Mouse (Mus musculus) C2C12 (cell line): Measurements from ENCODE around the gene Otog. TPM values are rescaled to one million over a fixed set of nuclear protein-coding genes. Genes with fewer than 3 reads are reported as not detected.
A peak's percentile ranks its signal among the peaks of the same experiment; 100 is the strongest.

Experiments
- H3K27me3 ChIP-seq: one replicate; pipeline ENCODE4 v1.6.1; 2011; ENCODE audit not compliant: control insufficient read depth, insufficient read depth, insufficient read length
- H3K36me3 ChIP-seq: one replicate; pipeline ENCODE4 v1.6.1; 2011; ENCODE audit not compliant: control insufficient read depth, insufficient read depth
- H3K4me3 ChIP-seq: one replicate; pipeline ENCODE4 v1.5.1; 2011; ENCODE audit warnings: mild to moderate bottlenecking, control low read depth; ENCODE audit not compliant: poor library complexity, insufficient read depth, severe bottlenecking
- H3K79me2 ChIP-seq: one replicate; pipeline ENCODE4 v1.6.1; 2011; ENCODE audit not compliant: control insufficient read depth, insufficient read depth
- H3K79me3 ChIP-seq: one replicate; pipeline ENCODE4 v1.6.1; 2011; ENCODE audit warnings: low read depth, control low read depth
- H3ac ChIP-seq: one replicate; pipeline ENCODE3; 2011; ENCODE audit warnings: low read depth; ENCODE audit not compliant: control insufficient read depth, insufficient read length
- CEBPB ChIP-seq: IDR thresholded peaks from one replicate; pipeline ENCODE4 v1.6.1; 2011; ENCODE audit warnings: low read depth, mild to moderate bottlenecking, control low read depth, moderate library complexity
- CTCF ChIP-seq: IDR thresholded peaks from one replicate; pipeline ENCODE4 v1.5.1; 2011; ENCODE audit not compliant: control insufficient read depth, insufficient read depth, insufficient read length
- FOSL1 ChIP-seq: IDR thresholded peaks from one replicate; pipeline ENCODE4 v1.8.0; 2011; ENCODE audit warnings: mild to moderate bottlenecking, low read length; ENCODE audit not compliant: poor library complexity, insufficient read depth, severe bottlenecking
- MAX ChIP-seq: IDR thresholded peaks from one replicate; pipeline ENCODE4 v1.6.1; 2011; ENCODE audit warnings: mild to moderate bottlenecking, control low read depth
- MYOD1 ChIP-seq: IDR thresholded peaks from one replicate; pipeline ENCODE4 v1.6.1; 2011; ENCODE audit warnings: low read depth; ENCODE audit not compliant: control insufficient read depth, insufficient read length
- MYOG ChIP-seq: IDR thresholded peaks from one replicate; pipeline ENCODE4 v1.6.1; 2011; ENCODE audit not compliant: control insufficient read depth, insufficient read length; ENCODE audit errors: extremely low read depth
- USF1 ChIP-seq: IDR thresholded peaks from one replicate; pipeline ENCODE4 v1.6.1; 2011; ENCODE audit warnings: low read depth, mild to moderate bottlenecking, control low read depth, moderate library complexity
- polyA plus RNA-seq: library from polyadenylated mRNA; unstranded; fragments of >200 nt; fragmentation: generic; extraction: Trizol; gene quantifications from one replicate; pipeline ENCODE4 v1.2.1, GENCODE M21; 2012; ENCODE audit warnings: missing spikeins

Gene Otog
- polyA plus RNA-seq, 1 experiment: 0.04 TPM

DNA sequence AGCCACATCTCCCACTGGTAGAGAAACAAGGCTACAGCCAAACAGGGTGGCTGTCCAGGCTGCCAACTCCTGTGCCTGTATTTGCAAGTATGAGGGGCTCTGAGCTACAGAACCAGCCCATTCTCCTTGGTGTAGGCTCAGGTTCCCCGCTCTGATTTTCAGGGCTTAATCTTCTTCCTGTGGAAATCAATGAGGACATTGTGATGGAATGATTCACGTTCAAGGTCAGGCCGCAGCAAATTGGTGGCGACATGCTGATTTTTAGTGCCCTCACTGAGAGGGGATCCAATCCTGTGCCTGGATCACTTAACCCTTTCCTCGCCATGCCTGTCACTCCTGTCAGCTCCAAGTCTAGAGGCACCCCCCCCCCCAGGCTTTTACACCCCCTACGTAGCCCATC is 72.7 kb downstream of the Otog start:
- Histone ChIP-seq H3K79me3 (no peaks in the 10 kb centered on the region), H3ac (no peak overlapping the region), H3K27me3 (no peaks in the 10 kb centered on the region), H3K4me3 (no peak overlapping the region), H3K79me2 (no peaks in the 10 kb centered on the region), H3K36me3 (no peaks in the 10 kb centered on the region)
- TF ChIP-seq MYOD1 (no peak), FOSL1 (no peak)

- no peak for TF ChIP-seq CEBPB
- no peaks in the 10 kb centered on the region for H3K79me2 ChIP-seq
Measured at GRCm38 (mm10) chr7:46314220-46315009, 73.6 kb downstream of the Otog start.

DNA sequence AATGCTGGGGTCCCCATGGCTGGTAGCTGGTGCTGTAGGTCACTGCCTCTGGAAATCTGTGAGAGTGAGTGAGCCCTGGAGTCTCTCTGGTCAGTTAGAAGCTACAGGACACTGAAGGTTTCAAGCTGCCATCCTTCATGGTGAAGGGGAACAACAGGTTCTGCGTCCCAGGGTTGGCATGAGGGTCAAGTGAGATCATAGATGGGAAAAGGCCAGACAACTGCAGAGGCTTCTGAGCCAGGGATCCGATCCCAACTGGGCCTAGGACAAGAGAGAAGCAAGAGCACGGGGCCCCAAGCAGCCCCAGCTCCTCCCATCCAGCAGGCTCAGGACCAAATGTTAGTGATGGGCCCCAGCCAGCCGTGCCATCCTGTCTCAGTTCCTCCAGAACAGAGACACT is 74.9 kb downstream of the Otog start:
- TF ChIP-seq CTCF: no peak

More at GRCm38 (mm10) chr7:46314220-46315009, 73.6 kb downstream of the Otog start:
- no peaks in the 10 kb centered on the region for H3K27me3 ChIP-seq
- H3K36me3 ChIP-seq: no peaks in the 10 kb centered on the region
- no peaks in the 10 kb centered on the region for H3K79me3 ChIP-seq
- no peak overlapping the region for H3ac ChIP-seq
- no peak overlapping the region for H3K4me3 ChIP-seq

GRCm38 (mm10) chr7:46316948-46317347 is 76.2 kb downstream of the Otog start:
- no peaks in the 10 kb centered on the region for H3K36me3 ChIP-seq
- no peaks in the 10 kb centered on the region for H3K79me3 ChIP-seq
- TF ChIP-seq MYOD1 (no peak), USF1 (no peak), FOSL1 (no peak), MYOG (no peak), CEBPB (no peak), CTCF (no peak), MAX (no peak)
- H3K4me3 ChIP-seq: no peak overlapping the region
- H3K27me3 ChIP-seq: no peaks in the 10 kb centered on the region
- H3ac ChIP-seq: no peak overlapping the region
- H3K79me2 ChIP-seq: no peaks in the 10 kb centered on the region

More for the DNA sequence above, 74.9 kb downstream of the Otog start:
- Histone ChIP-seq H3K27me3 (no peaks in the 10 kb centered on the region), H3K79me2 (no peaks in the 10 kb centered on the region), H3K36me3 (no peaks in the 10 kb centered on the region), H3ac (no peak overlapping the region), H3K4me3 (no peak overlapping the region), H3K79me3 (no peaks in the 10 kb centered on the region)

DNA sequence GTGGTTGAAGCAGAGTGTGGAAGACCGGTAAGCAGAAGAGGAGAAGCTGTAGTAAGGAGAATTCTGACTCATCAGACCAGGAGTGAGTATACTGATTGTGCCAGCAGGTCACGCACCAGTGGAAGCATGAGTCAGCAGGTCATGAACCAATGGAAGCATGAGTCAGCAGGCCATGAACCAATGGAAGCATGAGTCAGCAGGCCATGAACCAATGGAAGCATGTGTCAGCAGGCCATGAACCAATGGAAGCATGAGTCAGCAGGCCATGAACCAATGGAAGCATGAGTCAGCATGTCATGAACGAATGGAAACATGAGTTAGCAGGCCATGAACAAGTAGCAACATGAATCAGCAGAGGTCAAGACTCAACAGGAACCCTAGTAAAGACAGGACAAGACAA is 80.5 kb downstream of the Otog start:
- Histone ChIP-seq H3K4me3 (no peak overlapping the region), H3K27me3 (no peaks in the 10 kb centered on the region), H3K79me3 (no peaks in the 10 kb centered on the region), H3ac (no peak overlapping the region), H3K36me3 (no peaks in the 10 kb centered on the region), H3K79me2 (no peaks in the 10 kb centered on the region)
- TF ChIP-seq FOSL1 (peak; percentile 12), MYOD1 (no peak)

DNA sequence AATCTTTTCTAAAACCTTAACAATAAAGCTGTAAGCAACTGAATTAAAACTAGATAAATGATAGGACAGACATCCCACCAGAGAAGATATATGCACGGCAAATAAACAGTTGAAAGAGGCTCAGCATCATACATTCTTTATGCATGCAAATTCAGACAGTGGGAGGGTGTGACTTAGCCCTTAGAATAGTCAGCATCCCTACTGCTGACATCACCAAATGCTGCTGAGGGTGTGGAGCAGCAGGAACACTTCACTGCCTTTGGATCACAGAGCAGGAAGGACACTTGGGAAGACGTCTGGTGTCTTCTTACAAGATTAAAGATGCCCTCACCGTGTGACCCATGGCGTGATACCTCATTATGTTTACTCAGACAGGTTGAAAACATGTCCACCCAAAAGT is 87.1 kb downstream of the Otog start:
- TF ChIP-seq CEBPB (no peak), FOSL1 (no peak), CTCF (no peak), USF1 (no peak), MAX (no peak), MYOG (no peak), MYOD1 (no peak)
- Histone ChIP-seq H3K4me3 (no peak overlapping the region), H3K79me3 (no peaks in the 10 kb centered on the region), H3K27me3 (no peaks in the 10 kb centered on the region), H3K79me2 (no peaks in the 10 kb centered on the region), H3ac (no peak overlapping the region), H3K36me3 (no peaks in the 10 kb centered on the region)

DNA sequence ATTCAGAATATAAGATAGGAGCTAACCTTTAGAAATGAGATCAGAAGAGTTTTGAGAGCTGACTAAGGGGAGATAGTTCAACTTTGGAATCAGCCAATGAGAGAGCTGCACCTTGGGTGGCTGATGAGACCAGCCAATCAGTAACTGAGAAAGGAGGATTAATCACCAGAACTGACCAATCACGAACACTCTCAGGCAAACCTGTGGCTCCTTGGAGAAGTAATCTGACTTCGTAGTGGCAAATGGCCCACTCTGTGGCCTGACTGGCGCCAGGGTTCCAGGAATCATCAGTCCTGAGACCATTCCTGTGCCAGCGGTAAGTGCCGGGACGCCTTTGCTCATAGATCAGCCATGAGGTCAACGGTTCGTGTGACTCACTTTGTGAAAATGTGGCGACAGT is 96.6 kb downstream of the Otog start:
- no peaks in the 10 kb centered on the region for H3K27me3 ChIP-seq
- no peaks in the 10 kb centered on the region for H3K79me2 ChIP-seq
- no peaks in the 10 kb centered on the region for H3K79me3 ChIP-seq
- no peaks in the 10 kb centered on the region for H3K36me3 ChIP-seq
- TF ChIP-seq CTCF (no peak), MYOD1 (peak; percentile 41)
- no peak overlapping the region for H3ac ChIP-seq
- H3K4me3 ChIP-seq: no peak overlapping the region
